Mouse (Mus musculus): Measurements from ENCODE around the gene Mybpc2.

Mybpc2 gene

GRCm38 (mm10) chr7:44524502-44524901 lies at the start of gene Mybpc2:
Mybpc2 (minus strand) TSS chr7:44524656.
- peak in 1 of 2 experiments; percentile 59 for DNase-seq

- DNase-seq, result no peak
Observed at GRCm38 (mm10) chr7:44572956-44573484, 48.6 kb upstream of the Mybpc2 start.

GRCm38 (mm10) chr7:44572213-44572701 lies 47.8 kb upstream of the Mybpc2 start, which contains the start of gene Napsa:
Napsa (plus strand) TSS chr7:44572380.
- DNase-seq, result no peak

GRCm38 (mm10) chr7:44571811-44572210 lies 47.4 kb upstream of the Mybpc2 start:
- no peak for DNase-seq

GRCm38 (mm10) chr7:44570989-44571388 lies 46.5 kb upstream of the Mybpc2 start:
- no peak for DNase-seq

GRCm38 (mm10) chr7:44568803-44569202 lies 44.3 kb upstream of the Mybpc2 start:
- no peak for DNase-seq

- DNase-seq, result no peak
Observed at GRCm38 (mm10) chr7:44565414-44565813, 41.0 kb upstream of the Mybpc2 start.

GRCm38 (mm10) chr7:44564486-44564885 lies 40.0 kb upstream of the Mybpc2 start:
- DNase-seq, result no peak

- no peak for DNase-seq
Observed at GRCm38 (mm10) chr7:44563284-44563683, 38.8 kb upstream of the Mybpc2 start.

GRCm38 (mm10) chr7:44560435-44561400 lies 36.3 kb upstream of the Mybpc2 start:
- DNase-seq, result peak; percentile 93 to 95

GRCm38 (mm10) chr7:44557629-44558028 lies 33.2 kb upstream of the Mybpc2 start:
- no peak for DNase-seq

GRCm38 (mm10) chr7:44553826-44554225 lies 29.4 kb upstream of the Mybpc2 start, which contains the start of gene Nr1h2:
Nr1h2 (minus strand) TSS chr7:44553951.
- peak; percentile 96 to 97 for DNase-seq

- peak; percentile 74 to 85 for DNase-seq
Observed at GRCm38 (mm10) chr7:44553196-44553764, 28.8 kb upstream of the Mybpc2 start.

- no peak for DNase-seq
Observed at GRCm38 (mm10) chr7:44552141-44552908, 27.9 kb upstream of the Mybpc2 start.

GRCm38 (mm10) chr7:44551731-44552130 lies 27.3 kb upstream of the Mybpc2 start:
- peak in 1 of 2 experiments; percentile 46 for DNase-seq

GRCm38 (mm10) chr7:44551301-44551700 lies 26.8 kb upstream of the Mybpc2 start:
- DNase-seq, result no peak

GRCm38 (mm10) chr7:44550409-44550678 lies 25.9 kb upstream of the Mybpc2 start:
- no peak for DNase-seq

- peak in 1 of 2 experiments; percentile 25 for DNase-seq
Observed at GRCm38 (mm10) chr7:44549621-44550408, 25.4 kb upstream of the Mybpc2 start.

- peak; percentile 99 for DNase-seq
Observed at GRCm38 (mm10) chr7:44548497-44549087, 24.1 kb upstream of the Mybpc2 start, which contains the start of gene Pold1. Pold1 (minus strand) TSS chr7:44548849.

GRCm38 (mm10) chr7:44547725-44548124 lies 23.3 kb upstream of the Mybpc2 start:
- DNase-seq, result peak in 1 of 2 experiments; percentile 48

- no peak for DNase-seq
Observed at GRCm38 (mm10) chr7:44547041-44547440, 22.6 kb upstream of the Mybpc2 start.
